Mouse (Mus musculus) gastrocnemius, postnatal 36 days (tissue): Measurements from ENCODE around the gene Dnajc12. TPM values are rescaled to one million over a fixed set of nuclear protein-coding genes. Genes with fewer than 3 reads are reported as not detected.
"Not testable (repeated sequence)": the region's sequence is repeated elsewhere in the genome, so short reads cannot be mapped to it uniquely, and the experiment has no call there.

Experiments
- DNase-seq, 2 experiments: peaks; one replicate each; pipeline ENCODE4 v3.0.0; 2022
- intact Hi-C: fragments of 180-260 bp; cut with DNase I; formaldehyde crosslinking; loops from one replicate; pipeline ENCODE4 v1.15.1; 2025
- total RNA-seq, 2 experiments: library from RNA; stranded (reverse); gene quantifications; 2 replicates each; pipeline ENCODE4 v1.2.3; 2021

Gene Dnajc12
- total RNA-seq, 2 experiments from 2014 or later = 17.2 to 17.3 TPM

GRCm38 (mm10) chr10:63381498-63382280 lies 554 bp upstream of the Dnajc12 start, which contains the start of gene Sirt1:
TSS of gene Sirt1 (minus strand) at chr10:63381704.
- intact Hi-C loops = no loop called here

DNA sequence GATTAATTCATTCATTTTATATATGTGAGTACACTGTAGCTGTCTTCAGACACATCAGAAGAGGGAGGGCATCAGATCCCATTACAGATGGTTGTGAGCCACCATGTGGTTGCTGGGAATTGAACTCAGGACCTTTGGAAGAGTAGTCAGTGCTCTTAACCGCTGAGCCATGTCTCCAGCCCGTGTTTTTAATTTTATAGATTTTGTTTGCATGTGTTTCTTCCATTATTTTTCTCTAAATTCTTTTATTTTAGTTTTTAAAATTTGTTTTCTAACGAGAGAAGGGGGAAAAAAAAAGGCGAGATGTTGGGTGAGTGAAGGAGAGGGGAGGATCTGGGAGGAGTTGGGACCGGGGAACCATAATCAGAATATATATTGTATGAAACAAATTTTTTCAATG lies 3.7 kb downstream of the Dnajc12 start:
- intact Hi-C loops, DNase-seq: not testable (repeated sequence)

More at GRCm38 (mm10) chr10:63381498-63382280, 554 bp upstream of the Dnajc12 start, which contains the start of gene Sirt1:
- DNase-seq = no peak

DNA sequence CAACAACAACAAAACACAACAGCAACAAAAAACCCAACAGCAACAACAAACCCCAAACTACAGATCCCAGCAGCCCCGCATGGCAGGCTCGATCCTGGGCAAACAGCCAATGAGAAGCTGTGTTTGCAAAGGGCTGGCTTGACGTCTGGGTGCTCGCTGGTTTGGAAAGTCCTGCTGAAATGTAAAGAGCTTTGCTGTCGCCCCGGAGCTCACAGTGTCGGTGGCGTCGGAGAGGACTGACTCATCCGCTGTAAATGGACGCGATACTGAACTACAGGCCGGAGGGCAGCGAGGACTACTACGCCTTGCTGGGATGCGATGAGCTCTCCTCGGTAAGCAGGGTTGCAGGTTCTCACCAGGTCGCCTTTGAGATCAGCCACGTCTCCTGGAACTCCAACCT lies 4.2 kb downstream of the Dnajc12 start:
- intact Hi-C loops = no loop called here
- peak; percentile 57 to 72 for DNase-seq

DNA sequence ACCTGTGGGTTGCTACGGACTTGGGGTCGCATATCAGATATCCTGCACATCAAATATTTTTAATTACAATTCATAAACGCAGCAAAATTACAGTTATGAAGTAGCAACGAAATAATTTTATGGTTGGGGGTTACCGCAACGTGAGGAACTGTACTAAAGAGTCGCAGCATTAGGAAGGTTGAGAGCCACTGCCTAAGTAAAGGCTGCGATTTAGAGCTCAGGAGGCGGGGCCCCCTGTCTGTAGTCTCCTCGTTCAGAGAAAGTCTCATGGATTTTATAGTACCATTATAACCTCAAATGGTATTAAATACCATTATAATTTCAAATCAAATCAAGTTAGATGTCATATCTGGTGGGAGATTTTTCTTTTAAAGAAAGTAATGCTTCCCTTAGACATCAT lies 4.7 kb downstream of the Dnajc12 start:
- intact Hi-C loops = no loop called here
- no peak for DNase-seq

DNA sequence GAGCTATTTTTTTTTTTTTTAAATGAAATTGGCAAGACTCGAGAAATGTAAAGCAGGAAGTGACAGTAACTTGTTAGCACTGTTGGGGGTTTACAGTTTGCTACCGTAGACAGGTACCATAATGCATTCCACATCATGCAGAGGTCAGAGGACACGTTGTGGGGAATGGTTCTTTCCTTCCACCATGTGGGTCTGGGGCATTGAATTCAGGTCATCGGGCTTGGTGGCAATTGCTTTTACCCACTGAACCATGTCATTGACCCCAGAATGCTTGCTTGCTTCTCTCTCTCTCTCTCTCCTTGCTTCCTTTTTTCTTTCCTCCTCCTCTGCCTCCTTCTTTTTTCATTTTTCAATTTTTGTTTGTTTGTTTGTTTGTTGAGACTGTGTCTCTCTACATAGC lies 6.7 kb downstream of the Dnajc12 start:
- intact Hi-C loops = no loop called here
- no peak for DNase-seq

- intact Hi-C loops = no loop called here
- no peak for DNase-seq
These were observed 14.7 kb downstream of the Dnajc12 start for GRCm38 (mm10) chr10:63396963-63397362.

DNA sequence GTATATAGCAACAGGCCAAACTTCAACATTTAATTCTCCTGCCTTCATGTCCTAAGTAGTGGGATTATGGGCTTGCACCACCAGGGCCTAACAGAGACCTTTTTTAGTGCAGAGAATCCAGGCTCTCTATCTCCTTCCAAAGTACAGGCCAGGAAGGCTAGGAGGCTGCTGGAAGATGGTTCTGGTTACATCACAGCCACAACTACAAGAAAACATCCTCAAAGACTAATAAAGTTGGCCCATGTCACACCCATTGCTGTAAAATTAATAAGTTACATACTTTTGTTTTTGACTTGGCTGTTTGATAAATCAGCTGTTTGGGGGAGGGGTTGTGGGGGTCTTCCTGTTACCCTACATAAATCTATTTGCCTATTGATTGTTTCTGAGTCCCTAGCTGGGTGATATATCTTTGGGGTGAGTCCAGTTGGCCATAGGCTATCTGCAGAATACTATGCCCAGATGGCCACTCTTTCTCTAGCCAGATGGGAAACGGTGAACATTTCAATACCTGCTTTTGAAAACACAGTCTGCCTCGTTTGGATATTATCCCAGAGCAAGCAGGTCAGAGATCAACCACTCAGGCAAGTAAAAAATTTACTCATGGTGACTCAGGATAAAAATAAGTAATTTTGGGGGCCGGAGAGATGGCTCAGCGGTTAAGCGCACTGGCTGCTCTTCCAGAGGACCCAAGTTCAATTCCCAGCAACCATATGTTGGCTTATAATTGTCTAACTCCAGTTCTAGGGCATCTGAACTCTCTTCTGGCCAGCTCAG lies 20.7 kb downstream of the Dnajc12 start:
- no peak for DNase-seq
- intact Hi-C loops = no loop called here

GRCm38 (mm10) chr10:63403636-63404035 lies 21.4 kb downstream of the Dnajc12 start:
- intact Hi-C loops = no loop called here
- DNase-seq = no peak

DNA sequence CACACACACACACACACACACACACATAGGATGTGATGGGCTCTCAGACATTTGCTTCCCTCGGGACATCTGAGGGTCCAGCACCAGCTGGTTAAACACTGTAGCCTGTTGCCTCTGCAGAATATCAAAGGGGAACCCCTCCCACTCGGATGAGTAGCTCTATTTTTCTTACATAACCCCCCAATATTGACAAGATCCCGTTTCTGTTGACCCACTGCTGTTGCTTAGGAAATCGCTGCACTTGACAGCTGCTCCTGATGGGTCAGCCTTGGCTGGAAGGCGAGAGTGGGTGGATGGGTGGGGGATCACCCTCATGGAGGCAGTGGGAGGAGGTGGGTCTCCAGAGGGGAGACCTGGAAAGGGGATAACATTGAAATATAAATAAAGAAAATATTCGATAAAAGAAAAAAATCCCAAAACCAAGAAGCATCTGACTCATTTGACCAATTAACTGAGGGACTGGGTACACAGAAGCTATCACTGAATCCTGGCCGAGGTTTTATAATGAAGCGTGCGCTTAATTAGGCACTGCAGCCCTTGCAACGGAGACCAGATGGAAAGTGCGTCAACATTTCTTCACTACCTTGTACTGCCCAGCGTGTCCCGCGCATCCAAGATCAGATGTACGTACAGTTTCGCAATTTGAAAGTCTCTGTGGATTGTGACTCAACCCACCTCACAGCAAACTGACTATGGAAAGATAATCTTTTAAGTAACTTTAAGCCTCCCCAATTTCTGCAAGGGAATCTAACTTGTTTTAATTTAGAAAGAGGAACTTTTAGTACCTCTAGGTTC lies 28.1 kb downstream of the Dnajc12 start:
- intact Hi-C loops = no loop called here

GRCm38 (mm10) chr10:63411674-63412073 lies 29.4 kb downstream of the Dnajc12 start:
- intact Hi-C loops, DNase-seq: not testable (repeated sequence)

More for the DNA sequence above, 28.1 kb downstream of the Dnajc12 start:
- DNase-seq = no peak

GRCm38 (mm10) chr10:63412756-63413155 lies 30.5 kb downstream of the Dnajc12 start:
- intact Hi-C loops = no loop called here
- no peak for DNase-seq

DNA sequence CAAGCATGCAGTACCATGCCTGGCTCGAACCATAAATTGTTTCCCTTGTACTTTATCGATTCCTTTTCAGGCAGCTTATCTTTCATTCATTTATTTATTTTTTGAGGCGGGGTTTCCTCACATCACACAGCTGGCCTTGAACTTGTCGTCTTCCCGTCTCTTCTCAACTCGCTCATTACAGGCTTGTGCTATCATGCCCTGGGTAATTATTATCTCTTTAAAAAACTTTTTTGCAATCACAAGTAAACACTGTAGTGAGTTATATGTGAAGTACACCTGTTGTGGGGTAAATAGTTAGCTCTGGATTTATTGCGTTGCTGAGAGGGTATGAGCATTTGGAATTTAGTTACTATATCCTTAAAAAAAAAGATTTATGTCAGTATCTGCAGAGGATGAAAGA lies 33.0 kb downstream of the Dnajc12 start:
- DNase-seq = no peak
- intact Hi-C loops = no loop called here

GRCm38 (mm10) chr10:63415850-63416249 lies 33.6 kb downstream of the Dnajc12 start:
- intact Hi-C loops = no loop called here

GRCm38 (mm10) chr10:63417061-63417460 lies 34.8 kb downstream of the Dnajc12 start:
- intact Hi-C loops = no loop called here
- no peak for DNase-seq

More at GRCm38 (mm10) chr10:63415850-63416249, 33.6 kb downstream of the Dnajc12 start:
- DNase-seq = no peak

GRCm38 (mm10) chr10:63421739-63422735 lies 39.8 kb downstream of the Dnajc12 start, which contains the start of gene Gm7075:
TSS of gene Gm7075 (minus strand) at chr10:63421789.
- intact Hi-C loops = loop anchor here (5.0 kb wide), 1 partner anchor 150 kb away; no protein-coding TSS in a partner anchor
- DNase-seq = peak in 1 of 2 experiments; percentile 28

DNA sequence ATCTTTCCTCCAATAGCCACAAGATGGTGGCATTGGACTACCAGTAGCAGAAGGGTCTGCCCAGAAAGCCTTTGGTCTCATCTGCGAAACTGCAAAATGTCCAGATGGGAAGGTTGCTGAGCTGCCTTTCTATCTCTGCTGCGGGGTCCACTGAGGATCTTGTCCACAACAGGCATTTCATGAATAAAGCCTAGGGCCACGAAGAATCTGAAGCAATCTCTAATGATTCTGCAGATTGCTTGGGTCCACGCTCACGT lies 40.4 kb downstream of the Dnajc12 start:
- intact Hi-C loops = loop anchor here (5.0 kb wide), 1 partner anchor 150 kb away; no protein-coding TSS in a partner anchor
- no peak for DNase-seq

- intact Hi-C loops = loop anchor here (5.0 kb wide), 1 partner anchor 148 kb away; no protein-coding TSS in a partner anchor
- DNase-seq = no peak
These were observed 41.6 kb downstream of the Dnajc12 start for GRCm38 (mm10) chr10:63423591-63424474.

- no peak for DNase-seq
- intact Hi-C loops = loop anchor here (5.0 kb wide), 1 partner anchor 148 kb away; no protein-coding TSS in a partner anchor
These were observed 42.2 kb downstream of the Dnajc12 start for GRCm38 (mm10) chr10:63424475-63424814.
